Mouse (Mus musculus) gastrocnemius, adult 8-10 months (tissue): Measurements from ENCODE around the gene Olfr364-ps1. TPM values are rescaled to one million over a fixed set of nuclear protein-coding genes. Genes with fewer than 3 reads are reported as not detected.

Experiments
- DNase-seq, 2 experiments: peaks; one replicate each; pipeline ENCODE4 v3.0.0; 2022; ENCODE audit warnings: low spot score in 2 of 2
- total RNA-seq, 4 experiments: library from RNA; stranded (reverse); gene quantifications; 2 replicates each; pipeline ENCODE4 v1.2.4; 2022

The Olfr364-ps1 gene
- total RNA-seq: not detected

DNA sequence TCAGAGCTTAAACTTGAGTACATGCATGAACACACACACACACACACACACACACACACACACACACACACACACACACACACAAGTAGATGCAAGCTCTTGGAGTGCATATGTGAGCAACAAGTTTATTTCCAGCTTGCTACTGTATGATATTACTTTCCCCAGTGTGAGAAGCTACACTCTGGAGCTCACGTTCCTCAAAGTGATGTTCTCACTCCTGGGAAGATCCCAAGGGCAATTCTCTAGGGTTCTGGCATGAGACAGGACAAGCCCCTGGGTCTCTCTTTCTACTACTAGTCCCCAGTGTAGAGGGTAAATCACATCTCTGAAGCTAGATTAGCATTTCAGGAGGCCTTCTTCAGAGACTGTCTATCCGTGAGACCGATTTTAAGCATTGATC, at the start of gene Olfr364-ps1:
Gene Olfr364-ps1, plus strand, starts transcription at position 301 of the 400 bp plus-strand sequence.
- no peak for DNase-seq

GRCm38 (mm10) chr2:37117810-37118209, 21.3 kb upstream of the Olfr364-ps1 start, which contains the start of gene Olfr362:
Olfr362 (minus strand) TSS chr2:37117910.
- DNase-seq: no peak

- no peak for DNase-seq
Measured at GRCm38 (mm10) chr2:37187898-37188297, 48.8 kb downstream of the Olfr364-ps1 start, which contains the start of gene Olfr365. Olfr365 (plus strand) TSS chr2:37188198.

Other genes with a start within 250 kb of the Olfr364-ps1 start
- not detected for gene Olfr353, start 246.4 kb upstream of the Olfr364-ps1 start, total RNA-seq
- gene Olfr354, start 233.6 kb upstream of the Olfr364-ps1 start, total RNA-seq: not detected
- not detected for gene Olfr355, start 210.4 kb upstream of the Olfr364-ps1 start, total RNA-seq
- not detected for gene Olfr356, start 202.2 kb upstream of the Olfr364-ps1 start, total RNA-seq
- gene Olfr357, start 145.5 kb upstream of the Olfr364-ps1 start, total RNA-seq: not detected
- not detected for gene Olfr358, start 130.0 kb upstream of the Olfr364-ps1 start, total RNA-seq
- not detected for gene Olfr360, start 73.6 kb upstream of the Olfr364-ps1 start, total RNA-seq
- not detected for gene Olfr361, start 50.0 kb upstream of the Olfr364-ps1 start, total RNA-seq
- gene Olfr362, start 21.4 kb upstream of the Olfr364-ps1 start, total RNA-seq: not detected
- gene Olfr365, start 48.9 kb downstream of the Olfr364-ps1 start, total RNA-seq: not detected
- not detected for gene Olfr366, start 72.3 kb downstream of the Olfr364-ps1 start, total RNA-seq
- gene Olfr368, start 187.2 kb downstream of the Olfr364-ps1 start, total RNA-seq: not detected
- gene Pdcl, start 220.0 kb downstream of the Olfr364-ps1 start, total RNA-seq: 10 to 100 TPM in 1 of 4 experiments, 1 to 10 TPM in 3; 8.2 to 11.7 (median 8.9) TPM